Mouse (Mus musculus) midbrain, embryonic 15.5 days (tissue): ENCODE measurements around the gene 2310022A10Rik. TPM values are rescaled to one million over a fixed set of nuclear protein-coding genes. Genes with fewer than 3 reads are reported as not detected.

Experiments used
- ATAC-seq: fragments of 200-750 bp; cut with Nextera tagmentation; replicated peaks from 2 replicates; pipeline ENCODE4 v1.8.0; 2017; ENCODE audit warnings: moderate TSS enrichment
- H3K27ac ChIP-seq: fragments of 300-500 bp; sonication (generic); 2 replicates; pipeline ENCODE4 v1.5.1; 2015; ENCODE audit warnings: mild to moderate bottlenecking, inconsistent platforms
- H3K27me3 ChIP-seq: fragments of 300-500 bp; sonication (generic); replicated peaks from 2 replicates; pipeline ENCODE4 v1.6.1; 2015; ENCODE audit warnings: inconsistent platforms
- H3K36me3 ChIP-seq: fragments of 300-500 bp; sonication (generic); replicated peaks from 2 replicates; pipeline ENCODE4 v1.6.1; 2015; ENCODE audit warnings: inconsistent platforms
- H3K4me1 ChIP-seq: fragments of 300-500 bp; sonication (generic); 2 replicates; pipeline ENCODE4 v1.6.1; 2015; ENCODE audit warnings: inconsistent platforms
- H3K4me2 ChIP-seq: fragments of 300-500 bp; sonication (generic); 2 replicates; pipeline ENCODE4 v1.6.1; 2015; ENCODE audit warnings: inconsistent platforms, mild to moderate bottlenecking, moderate library complexity
- H3K4me3 ChIP-seq: fragments of 300-500 bp; sonication (generic); 2 replicates; pipeline ENCODE4 v1.5.1; 2015; ENCODE audit warnings: mild to moderate bottlenecking, inconsistent platforms
- H3K9ac ChIP-seq: fragments of 300-500 bp; sonication (generic); 2 replicates; pipeline ENCODE4 v1.6.1; 2015; ENCODE audit warnings: mild to moderate bottlenecking, inconsistent platforms
- H3K9me3 ChIP-seq: fragments of 300-500 bp; sonication (generic); 2 replicates; pipeline ENCODE4 v1.6.1; 2016; ENCODE audit warnings: inconsistent platforms
- WGBS: fragments of 180-500 bp; shearing (Covaris S2); methylation state at CpG from one replicate; pipeline ENCODE4 v1.1.7; 2015; ENCODE audit warnings: mixed read lengths; 5-methylcytosine and 5-hydroxymethylcytosine counted together
- polyA plus RNA-seq: library from polyadenylated mRNA; unstranded; fragments of >200 nt; fragmentation: Nextera tagmentation; extraction: Ambion mirVana; gene quantifications from 2 replicates; pipeline ENCODE4 v1.2.1, GENCODE M21; 2015

Gene 2310022A10Rik
- polyA plus RNA-seq: 38.7 and 40.5 TPM in 2 replicates

DNA sequence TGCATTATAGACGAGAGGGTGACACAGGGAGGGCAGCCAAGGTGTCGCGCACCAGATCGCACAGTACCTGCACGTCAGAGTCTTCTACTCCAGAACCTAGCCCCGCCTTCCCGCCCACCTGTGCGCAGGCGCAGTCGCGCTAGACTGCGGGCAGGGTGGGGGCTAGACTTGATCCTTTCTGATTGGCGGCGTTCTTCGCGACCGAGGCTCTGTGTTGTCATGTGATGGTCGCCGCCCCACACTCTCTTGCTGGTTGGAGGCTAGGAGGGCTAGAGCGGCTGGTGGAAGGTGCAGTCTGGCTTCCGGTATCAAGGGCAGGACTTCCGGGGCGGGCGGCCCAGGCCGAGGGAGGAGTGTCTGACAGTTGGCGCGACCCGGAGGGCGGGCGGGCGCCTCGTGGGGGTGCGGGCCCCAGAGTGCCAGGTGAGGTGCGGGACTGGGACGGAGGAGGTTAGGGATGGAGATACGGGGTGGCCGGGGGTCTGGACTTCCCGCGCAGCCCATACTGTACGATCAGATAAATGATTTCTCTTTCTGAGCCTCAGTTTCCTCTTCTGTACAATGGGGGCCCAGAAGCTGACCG lies at the start of gene 2310022A10Rik, which contains the start of gene Pld3:
2310022A10Rik (plus strand) TSS at position 303 of the 583 bp plus-strand sequence.
Pld3 (minus strand) TSS at position 288 of the 583 bp plus-strand sequence.
- Histone ChIP-seq H3K4me2 (peak within 1 kb of the TSS; percentile 88), H3K27ac (peak within 1 kb of the TSS; percentile 64), H3K27me3 (no peaks in the 10 kb centered on the region), H3K9ac (peak within 1 kb of the TSS; percentile 73), H3K36me3 (peaks cover 8% of the 10 kb centered on the region; the same call in 1 of the 2 replicates), H3K9me3 (no peaks in the 10 kb centered on the region), H3K4me3 (peak within 1 kb of the TSS; percentile 76), H3K4me1 (peaks cover 28% of the 10 kb centered on the region)
- peak; percentile 99 for ATAC-seq
- under 1% methylated on average over 41 of the region's 41 CpGs for WGBS

GRCm38 (mm10) chr7:27506765-27507370 lies 46.2 kb upstream of the 2310022A10Rik start:
- peak overlapping the region; percentile 94 for H3K27ac ChIP-seq
- peaks cover 11% of the 10 kb centered on the region for H3K4me1 ChIP-seq
- peak overlapping the region; percentile 53 for H3K4me3 ChIP-seq
- WGBS: 43% methylated on average over 9 of the region's 9 CpGs
- H3K4me2 ChIP-seq: peak overlapping the region; percentile 61
- ATAC-seq: 0 out of 2 replicates have a peak, but pooled peaks have one; percentile 1
- H3K9me3 ChIP-seq: no peaks in the 10 kb centered on the region
- no peaks in the 10 kb centered on the region for H3K36me3 ChIP-seq
- no peaks in the 10 kb centered on the region for H3K27me3 ChIP-seq
- H3K9ac ChIP-seq: peak overlapping the region; percentile 59; the same call in 1 of the 2 replicates

GRCm38 (mm10) chr7:27507711-27508647 lies 45.1 kb upstream of the 2310022A10Rik start:
- Histone ChIP-seq H3K4me3 (peak overlapping the region; percentile 53), H3K36me3 (no peaks in the 10 kb centered on the region), H3K27ac (peak overlapping the region; percentile 94), H3K9me3 (no peaks in the 10 kb centered on the region), H3K9ac (peak overlapping the region; percentile 59), H3K4me2 (peak overlapping the region; percentile 61), H3K4me1 (peaks cover 11% of the 10 kb centered on the region), H3K27me3 (no peaks in the 10 kb centered on the region)
- ATAC-seq: peak; percentile 93
- WGBS: under 1% methylated on average over 53 of the region's 54 CpGs

DNA sequence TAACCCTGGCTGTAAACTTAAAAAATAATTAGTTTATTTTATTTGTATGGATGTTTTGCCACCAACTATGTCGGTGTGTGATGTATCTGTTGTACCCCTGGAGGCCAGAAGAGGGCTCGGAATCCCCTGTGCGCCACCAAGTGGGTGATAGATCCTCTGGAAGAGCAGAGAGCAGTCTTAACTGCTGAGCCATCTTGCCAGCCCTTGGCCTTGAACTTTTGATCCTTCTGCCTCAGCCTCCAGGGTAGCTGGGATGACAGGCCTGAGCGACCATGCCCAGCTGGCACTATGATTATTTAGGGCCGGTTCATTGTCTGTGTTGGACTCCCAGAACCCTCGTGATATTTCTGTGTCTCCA lies 44.4 kb upstream of the 2310022A10Rik start:
- Histone ChIP-seq H3K36me3 (no peaks in the 10 kb centered on the region), H3K4me3 (peak overlapping the region; percentile 53), H3K4me2 (peak overlapping the region; percentile 61), H3K27ac (no peak overlapping the region), H3K27me3 (no peaks in the 10 kb centered on the region), H3K4me1 (peaks cover 11% of the 10 kb centered on the region), H3K9ac (no peak overlapping the region), H3K9me3 (no peaks in the 10 kb centered on the region)
- peak; percentile 50 for ATAC-seq
- 23% methylated on average over 6 of the region's 6 CpGs for WGBS

DNA sequence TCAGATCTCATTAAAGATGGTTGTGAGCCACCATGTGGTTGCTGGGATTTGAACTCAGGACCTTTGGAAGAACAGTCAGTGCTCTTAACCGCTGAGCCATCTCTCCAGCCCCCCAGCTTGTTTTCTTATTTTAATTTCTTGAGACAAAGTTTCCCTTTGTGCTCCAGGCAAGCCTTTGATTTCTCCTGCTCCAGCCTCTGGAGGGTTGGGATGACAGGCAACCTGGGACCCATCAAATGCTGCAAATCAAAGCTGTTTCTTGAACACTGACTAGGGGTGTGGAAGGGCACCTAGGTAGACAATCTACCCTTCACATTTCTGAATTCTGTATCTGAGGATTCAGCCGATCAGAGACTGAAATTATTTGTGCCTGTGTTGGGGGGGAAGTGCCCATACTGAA lies 42.2 kb upstream of the 2310022A10Rik start:
- Histone ChIP-seq H3K27ac (no peak overlapping the region), H3K4me2 (no peak overlapping the region), H3K27me3 (no peaks in the 10 kb centered on the region), H3K9ac (no peak overlapping the region), H3K36me3 (no peaks in the 10 kb centered on the region), H3K4me3 (no peak overlapping the region), H3K4me1 (peaks cover 11% of the 10 kb centered on the region), H3K9me3 (no peaks in the 10 kb centered on the region)
- no peak for ATAC-seq
- WGBS: 83% methylated on average over 2 of the region's 2 CpGs

DNA sequence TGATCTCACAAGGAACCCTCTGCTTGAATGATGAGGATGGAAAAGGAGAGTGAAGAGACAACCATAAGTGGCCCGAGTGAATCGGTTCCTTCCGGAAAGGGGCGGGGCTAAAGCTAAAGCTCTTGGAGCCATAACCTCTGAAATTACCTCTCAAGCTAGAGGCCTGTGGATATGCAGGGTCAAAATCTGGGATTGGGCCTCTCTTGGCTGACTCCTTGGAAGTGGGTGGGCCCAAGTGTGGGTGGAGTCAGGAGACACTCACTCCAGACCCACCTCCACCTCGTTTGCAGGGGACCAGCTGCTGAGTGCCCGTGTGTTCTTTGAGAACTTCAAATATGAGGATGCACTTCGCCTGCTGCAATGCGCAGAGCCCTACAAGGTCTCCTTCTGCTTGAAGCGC lies 38.1 kb upstream of the 2310022A10Rik start:
- Histone ChIP-seq H3K27me3 (no peaks in the 10 kb centered on the region), H3K4me1 (no peaks in the 10 kb centered on the region), H3K4me3 (no peak overlapping the region), H3K9me3 (no peaks in the 10 kb centered on the region), H3K9ac (no peak overlapping the region), H3K36me3 (no peaks in the 10 kb centered on the region), H3K27ac (no peak overlapping the region), H3K4me2 (no peak overlapping the region)
- no peak for ATAC-seq
- WGBS: 82% methylated on average over 9 of the region's 9 CpGs

DNA sequence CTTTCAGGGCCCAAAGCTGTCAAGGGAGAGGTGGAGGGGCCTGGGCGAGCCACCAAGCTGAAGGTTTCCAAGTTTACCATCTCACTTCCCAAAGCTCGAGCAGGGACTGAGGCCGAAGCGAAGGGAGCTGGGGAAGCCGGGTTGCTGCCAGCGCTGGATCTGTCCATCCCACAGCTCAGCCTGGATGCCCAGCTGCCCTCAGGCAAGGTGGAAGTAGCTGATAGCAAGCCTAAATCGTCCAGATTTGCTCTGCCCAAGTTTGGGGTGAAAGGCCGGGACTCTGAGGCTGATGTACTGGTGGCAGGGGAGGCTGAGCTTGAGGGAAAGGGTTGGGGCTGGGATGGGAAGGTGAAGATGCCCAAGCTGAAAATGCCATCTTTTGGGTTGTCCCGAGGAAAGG lies 34.7 kb upstream of the 2310022A10Rik start:
- Histone ChIP-seq H3K27ac (no peak overlapping the region), H3K4me1 (no peaks in the 10 kb centered on the region), H3K27me3 (no peaks in the 10 kb centered on the region), H3K9ac (no peak overlapping the region), H3K36me3 (no peaks in the 10 kb centered on the region), H3K9me3 (no peaks in the 10 kb centered on the region), H3K4me3 (no peak overlapping the region), H3K4me2 (no peak overlapping the region)
- no peak for ATAC-seq
- WGBS: 85% methylated on average over 9 of the region's 9 CpGs

GRCm38 (mm10) chr7:27520104-27520503 lies 32.9 kb upstream of the 2310022A10Rik start:
- no peak overlapping the region for H3K9ac ChIP-seq
- H3K4me1 ChIP-seq: no peaks in the 10 kb centered on the region
- H3K27me3 ChIP-seq: no peaks in the 10 kb centered on the region
- no peaks in the 10 kb centered on the region for H3K9me3 ChIP-seq
- H3K4me3 ChIP-seq: no peak overlapping the region
- H3K4me2 ChIP-seq: no peak overlapping the region
- no peaks in the 10 kb centered on the region for H3K36me3 ChIP-seq
- no peak for ATAC-seq
- H3K27ac ChIP-seq: no peak overlapping the region

DNA sequence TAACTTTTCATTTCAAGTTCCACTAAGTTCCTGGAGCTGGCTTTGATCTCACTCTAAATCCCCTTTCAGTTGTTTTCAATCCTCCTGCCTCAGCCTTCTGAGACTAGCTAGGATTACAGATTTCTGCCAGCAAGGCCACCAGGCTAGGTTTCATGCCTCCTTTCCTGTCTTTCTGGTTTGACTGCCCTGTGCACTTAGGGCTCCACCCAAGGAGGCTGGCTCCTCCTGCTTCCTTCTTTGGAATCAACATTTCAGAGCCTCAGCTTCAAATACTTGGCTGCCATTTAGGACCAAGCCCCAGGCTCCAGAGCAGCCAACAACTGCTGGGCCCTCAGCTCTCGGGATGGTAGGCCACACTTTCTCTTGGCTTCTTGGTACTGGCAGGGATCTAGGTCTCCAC lies 32.4 kb upstream of the 2310022A10Rik start:
- no peak overlapping the region for H3K4me3 ChIP-seq
- no peak overlapping the region for H3K4me2 ChIP-seq
- H3K27ac ChIP-seq: no peak overlapping the region
- no peak for ATAC-seq
- no peak overlapping the region for H3K9ac ChIP-seq
- no peaks in the 10 kb centered on the region for H3K36me3 ChIP-seq
- no peaks in the 10 kb centered on the region for H3K9me3 ChIP-seq
- H3K27me3 ChIP-seq: no peaks in the 10 kb centered on the region
- 86% methylated on average over 1 of the region's 1 CpGs for whole genome bisulfite sequencing
- no peaks in the 10 kb centered on the region for H3K4me1 ChIP-seq

DNA sequence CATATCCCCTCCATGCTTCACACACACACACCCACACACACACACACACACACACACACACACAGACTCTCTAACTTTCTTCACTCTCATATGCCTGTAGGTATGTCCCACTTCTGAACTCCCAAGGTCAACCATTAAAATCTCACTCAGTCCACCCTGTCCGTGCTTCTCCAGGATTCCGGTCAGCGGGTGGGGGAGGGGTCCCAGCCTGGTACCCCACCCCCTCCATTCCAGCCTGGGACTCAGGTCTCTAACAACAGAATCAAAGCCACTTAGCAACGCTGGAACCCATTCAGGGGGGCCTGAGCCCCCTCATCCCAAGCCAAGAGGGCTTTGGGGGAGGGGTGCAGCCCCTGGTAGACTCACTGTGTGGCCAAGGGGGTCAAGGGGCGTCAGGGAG lies 30.1 kb upstream of the 2310022A10Rik start, which contains the start of gene Hipk4:
Hipk4 (plus strand) TSS at position 301 of the 400 bp plus-strand sequence.
- no peak for ATAC-seq

GRCm38 (mm10) chr7:27523805-27524204 lies 29.2 kb upstream of the 2310022A10Rik start:
- Histone ChIP-seq H3K4me2 (no peak overlapping the region), H3K4me1 (no peaks in the 10 kb centered on the region), H3K9ac (no peak overlapping the region), H3K4me3 (no peak overlapping the region), H3K27me3 (no peaks in the 10 kb centered on the region), H3K36me3 (no peaks in the 10 kb centered on the region), H3K27ac (no peak overlapping the region), H3K9me3 (no peaks in the 10 kb centered on the region)
- ATAC-seq: no peak
- WGBS: 94% methylated on average over 13 of the region's 13 CpGs

More for the DNA sequence above, 30.1 kb upstream of the 2310022A10Rik start, which contains the start of gene Hipk4:
- Histone ChIP-seq H3K4me1 (no peaks in the 10 kb centered on the region), H3K27ac (no peak within 1 kb of the TSS), H3K4me3 (no peak within 1 kb of the TSS), H3K9ac (no peak within 1 kb of the TSS), H3K9me3 (no peaks in the 10 kb centered on the region), H3K36me3 (no peaks in the 10 kb centered on the region), H3K27me3 (no peaks in the 10 kb centered on the region), H3K4me2 (no peak within 1 kb of the TSS)
- WGBS: 62% methylated on average over 5 of the region's 5 CpGs
